Mouse (Mus musculus) intestine, postnatal 0 days (tissue): ENCODE measurements around the gene Sec14l4. TPM values are rescaled to one million over a fixed set of nuclear protein-coding genes. Genes with fewer than 3 reads are reported as not detected.

Experiments used
- ATAC-seq: fragments of 200-750 bp; cut with Nextera tagmentation; 2 replicates; pipeline ENCODE4 v1.8.0; 2017; ENCODE audit warnings: mild to moderate bottlenecking, moderate TSS enrichment, moderate library complexity
- H3K27ac ChIP-seq: fragments of 300-500 bp; sonication (generic); 2 replicates; pipeline ENCODE4 v1.5.1; 2014; ENCODE audit warnings: mild to moderate bottlenecking, low read depth, low read length, moderate library complexity
- H3K27me3 ChIP-seq: fragments of 300-500 bp; sonication (generic); replicated peaks from 2 replicates; pipeline ENCODE4 v1.6.1; 2014; ENCODE audit warnings: low read length, mixed read lengths; ENCODE audit not compliant: control insufficient read depth, insufficient read depth
- H3K36me3 ChIP-seq: fragments of 300-500 bp; sonication (generic); 2 replicates; pipeline ENCODE4 v1.6.1; 2014; ENCODE audit warnings: mild to moderate bottlenecking, moderate library complexity; ENCODE audit not compliant: control insufficient read depth, insufficient read depth
- H3K4me1 ChIP-seq: fragments of 300-500 bp; sonication (generic); replicated peaks from 2 replicates; pipeline ENCODE4 v1.6.1; 2014; ENCODE audit warnings: antibody characterized with exemption, low read length, mixed read lengths; ENCODE audit not compliant: control insufficient read depth, insufficient read depth
- H3K4me2 ChIP-seq: fragments of 300-500 bp; sonication (generic); replicated peaks from 2 replicates; pipeline ENCODE4 v1.6.1; 2014; ENCODE audit warnings: low read depth, mild to moderate bottlenecking, moderate library complexity
- H3K4me3 ChIP-seq: fragments of 300-500 bp; sonication (generic); 2 replicates; pipeline ENCODE4 v1.5.1; 2014; ENCODE audit warnings: low read depth, low read length
- H3K9ac ChIP-seq: fragments of 300-500 bp; sonication (generic); 2 replicates; pipeline ENCODE4 v1.6.1; 2014; ENCODE audit warnings: mild to moderate bottlenecking, low read depth, low read length
- H3K9me3 ChIP-seq: fragments of 300-500 bp; sonication (generic); 2 replicates; pipeline ENCODE4 v1.6.1; 2016; ENCODE audit warnings: mixed run types; ENCODE audit not compliant: control insufficient read depth
- CTCF ChIP-seq: sonication (generic); IDR thresholded peaks from 2 replicates; pipeline ENCODE4 v1.5.1; 2016; ENCODE audit warnings: low read depth, mild to moderate bottlenecking, control low read depth, antibody characterized with exemption, moderate library complexity
- WGBS: fragments of 180-500 bp; shearing (Covaris S2); extraction: QIAGEN DNeasy Blood & Tissue Kit; methylation state at CpG from one replicate; pipeline ENCODE4 v1.1.7; 2014; 5-methylcytosine and 5-hydroxymethylcytosine counted together
- polyA plus RNA-seq: library from polyadenylated mRNA; unstranded; fragments of >200 nt; fragmentation: Nextera tagmentation; extraction: Ambion mirVana; gene quantifications from 2 replicates; pipeline ENCODE4 v1.2.1, GENCODE M21; 2015

The Sec14l4 gene
- polyA plus RNA-seq = 0.05 and 0.13 TPM in 2 replicates

DNA sequence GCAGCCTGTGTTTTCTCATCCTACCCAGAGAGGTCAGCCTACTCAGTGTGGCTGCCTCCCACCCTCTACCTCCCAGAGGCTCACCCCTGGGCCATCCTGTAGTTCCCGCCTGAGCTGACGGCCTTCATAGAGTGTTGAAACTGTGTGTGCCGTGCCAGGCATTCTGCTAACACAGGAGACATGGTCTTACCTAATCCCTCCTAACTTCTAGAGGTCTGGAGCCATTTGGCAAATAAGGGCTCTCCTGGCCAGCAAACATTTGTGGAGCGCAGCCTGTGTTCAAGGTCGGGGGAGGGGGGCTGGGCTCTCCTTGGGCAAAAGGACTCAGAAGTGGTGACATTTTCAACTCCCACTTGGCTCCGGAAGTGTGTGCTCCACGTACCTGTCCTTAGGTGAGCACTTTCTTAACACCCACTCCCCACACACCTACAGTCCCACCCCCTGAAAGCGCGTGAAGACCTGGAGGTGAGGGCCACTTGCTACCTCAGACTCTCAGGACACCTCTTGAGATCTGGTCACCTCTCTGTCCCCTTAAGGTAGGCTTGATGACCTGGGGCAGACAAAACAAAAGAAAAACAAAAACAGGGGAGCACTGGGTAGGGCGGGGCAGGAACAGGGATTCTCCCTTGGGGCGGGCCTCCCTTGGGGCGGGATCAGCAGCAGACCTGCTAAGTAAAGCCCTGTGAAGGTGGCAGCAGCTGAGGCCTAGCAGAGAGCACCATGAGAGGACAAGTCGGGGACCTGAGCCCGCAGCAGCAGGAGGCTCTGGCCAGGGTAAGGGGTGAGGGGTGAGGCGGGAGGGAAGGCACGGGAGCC is at the start of gene Sec14l4:
Gene Sec14l4 (plus strand): TSS at position 337 of the 816 bp plus-strand sequence.
- Histone ChIP-seq H3K27me3 (no peaks in the 10 kb centered on the region), H3K27ac (no peak within 1 kb of the TSS), H3K9ac (no peak within 1 kb of the TSS), H3K36me3 (no peaks in the 10 kb centered on the region), H3K4me2 (no peak within 1 kb of the TSS), H3K4me1 (no peaks in the 10 kb centered on the region), H3K4me3 (no peak within 1 kb of the TSS), H3K9me3 (no peaks in the 10 kb centered on the region)
- ATAC-seq = no peak
- WGBS = 39% methylated on average over 16 of the region's 16 CpGs
- no peak for TF ChIP-seq CTCF

DNA sequence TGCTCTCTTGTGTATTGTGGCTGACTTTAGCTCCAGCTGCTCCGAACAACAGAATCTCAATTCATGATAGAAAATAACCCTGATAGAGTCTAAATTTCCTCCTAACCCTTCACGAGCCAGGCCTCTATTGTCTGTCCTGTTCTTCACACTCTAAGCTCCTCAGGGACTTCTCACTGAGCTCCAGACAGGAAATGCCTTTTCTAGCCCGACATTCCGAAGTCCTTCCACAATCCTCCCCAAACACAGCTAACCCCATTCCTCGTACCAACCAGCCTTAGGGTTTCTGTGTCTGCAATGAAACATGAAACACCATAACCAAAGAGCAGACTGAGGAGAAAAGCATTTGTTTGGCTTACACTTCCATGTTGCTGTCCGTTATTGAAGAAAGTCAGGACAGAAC is 49.7 kb upstream of the Sec14l4 start:
- Histone ChIP-seq H3K27me3 (no peaks in the 10 kb centered on the region), H3K4me3 (no peak overlapping the region), H3K27ac (0 out of 2 replicates have a peak overlapping the region, but pooled peaks have one; percentile 8), H3K4me2 (no peak overlapping the region), H3K36me3 (peaks cover 38% of the 10 kb centered on the region), H3K9ac (no peak overlapping the region), H3K9me3 (no peaks in the 10 kb centered on the region), H3K4me1 (no peaks in the 10 kb centered on the region; the same call in 1 of the 2 replicates)
- no peak for ATAC-seq
- no peak for TF ChIP-seq CTCF
- 68% methylated on average over 6 of the region's 6 CpGs for WGBS

DNA sequence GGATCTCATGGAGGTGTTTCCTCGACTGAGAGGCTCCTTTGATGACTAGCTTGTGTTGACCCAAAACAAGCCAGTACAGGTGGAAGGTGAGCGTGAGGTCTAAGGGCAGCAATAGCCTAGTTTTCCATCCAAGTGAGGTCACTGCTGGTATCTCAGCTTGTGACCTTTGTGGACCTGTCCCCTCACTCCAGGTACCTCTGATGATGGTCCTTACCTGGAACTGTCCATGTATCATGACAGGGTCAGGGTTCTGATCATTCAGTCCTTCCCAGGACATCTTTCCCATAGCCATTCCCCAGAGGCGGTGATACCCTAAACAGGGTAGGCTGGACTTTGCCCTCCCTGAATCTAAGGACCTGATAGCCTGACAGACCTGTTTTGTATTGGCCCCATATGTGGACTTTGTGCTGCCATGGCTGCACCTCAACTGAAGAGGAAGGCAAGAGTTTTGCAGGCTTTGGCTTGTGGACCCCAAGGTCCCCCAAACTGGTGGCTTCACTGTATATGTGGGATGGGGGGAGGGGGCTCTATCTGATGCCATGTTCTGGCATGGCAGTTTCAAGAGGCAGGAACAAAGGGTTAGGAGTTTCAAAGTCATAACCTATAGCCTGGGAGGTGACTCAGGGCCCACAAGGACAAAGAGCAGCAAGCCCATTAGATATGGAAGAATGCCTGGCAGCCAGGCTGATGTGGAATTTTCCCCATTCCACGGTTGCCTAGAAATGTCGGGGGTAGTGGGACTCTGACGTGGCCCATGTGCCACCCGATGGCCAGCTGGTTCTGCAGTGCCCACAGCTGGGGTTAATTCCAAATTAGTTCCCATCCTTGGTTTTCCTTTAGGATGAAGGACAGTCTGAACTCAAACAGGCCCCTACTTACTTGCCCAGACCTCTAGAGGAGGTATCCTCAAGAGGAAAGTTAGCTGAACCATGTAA is 48.7 kb upstream of the Sec14l4 start:
- peaks cover 28% of the 10 kb centered on the region for H3K36me3 ChIP-seq
- TF ChIP-seq CTCF = no peak
- H3K9me3 ChIP-seq = no peaks in the 10 kb centered on the region
- no peaks in the 10 kb centered on the region for H3K27me3 ChIP-seq
- WGBS = 33% methylated on average over 7 of the region's 7 CpGs
- H3K4me3 ChIP-seq = peak overlapping the region; percentile 58
- H3K4me2 ChIP-seq = peak overlapping the region; percentile 73
- peak overlapping the region; percentile 96 for H3K27ac ChIP-seq
- no peaks in the 10 kb centered on the region; the same call in 1 of the 2 replicates for H3K4me1 ChIP-seq
- peak overlapping the region; percentile 40; the same call in 1 of the 2 replicates for H3K9ac ChIP-seq
- peak; percentile 76 for ATAC-seq

DNA sequence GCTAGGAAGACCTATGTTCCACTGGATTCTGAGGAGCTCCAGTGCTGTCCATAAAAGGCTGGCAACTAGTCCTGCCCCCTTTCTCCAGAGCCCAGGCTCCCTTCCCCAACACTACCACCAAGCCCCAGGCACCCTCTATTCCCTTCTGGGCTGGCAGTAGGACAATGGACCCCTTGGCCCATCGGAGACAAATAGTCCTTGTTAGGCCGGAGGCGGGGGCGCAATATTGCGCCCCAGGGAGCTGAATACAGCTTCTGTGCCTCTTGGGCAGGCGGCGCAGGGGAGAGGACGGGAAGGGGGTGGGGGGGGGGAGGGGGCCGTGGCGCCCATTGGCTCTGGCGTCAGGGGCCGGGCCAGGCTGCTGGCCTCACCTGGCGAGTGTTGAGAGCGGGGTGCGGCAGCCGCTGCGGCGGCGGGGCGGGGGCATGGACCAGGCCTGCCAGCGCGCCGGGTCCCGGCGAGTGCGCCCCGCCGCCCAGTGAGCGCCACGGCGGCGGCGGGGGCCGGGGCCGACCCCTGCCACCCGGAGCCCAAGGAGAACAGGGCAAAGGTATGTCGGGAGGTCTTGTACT is 47.9 kb upstream of the Sec14l4 start, which contains the start of gene Gal3st1:
Gene Gal3st1 (plus strand): TSS at position 346 of the 572 bp plus-strand sequence.
- TF ChIP-seq CTCF = no peak
- Histone ChIP-seq H3K4me3 (peak within 1 kb of the TSS; percentile 58), H3K4me2 (peak within 1 kb of the TSS; percentile 73), H3K9me3 (no peaks in the 10 kb centered on the region), H3K4me1 (no peaks in the 10 kb centered on the region; the same call in 1 of the 2 replicates), H3K27me3 (no peaks in the 10 kb centered on the region), H3K36me3 (peaks cover 21% of the 10 kb centered on the region), H3K9ac (peak within 1 kb of the TSS; percentile 40), H3K27ac (peak within 1 kb of the TSS; percentile 96)
- under 1% methylated on average over 35 of the region's 37 CpGs for WGBS
- ATAC-seq = peak; percentile 76

- H3K4me3 ChIP-seq = peak overlapping the region; percentile 58
- H3K4me1 ChIP-seq = no peaks in the 10 kb centered on the region; the same call in 1 of the 2 replicates
- WGBS = 4% methylated on average over 15 of the region's 15 CpGs
- H3K27ac ChIP-seq = peak overlapping the region; percentile 96
- peaks cover 14% of the 10 kb centered on the region for H3K36me3 ChIP-seq
- no peaks in the 10 kb centered on the region for H3K9me3 ChIP-seq
- no peaks in the 10 kb centered on the region for H3K27me3 ChIP-seq
- H3K4me2 ChIP-seq = peak overlapping the region; percentile 73
- peak overlapping the region; percentile 40 for H3K9ac ChIP-seq
- peak; percentile 68 for ATAC-seq
- TF ChIP-seq CTCF = peak; percentile 17; the same call in 1 of the 2 replicates
These were observed 47.2 kb upstream of the Sec14l4 start for GRCm38 (mm10) chr11:3983863-3984745.
